Mouse (Mus musculus) heart, postnatal 0 days (tissue): ENCODE measurements around the gene Fam227b. TPM values are rescaled to one million over a fixed set of nuclear protein-coding genes. Genes with fewer than 3 reads are reported as not detected.

Source experiments
- ATAC-seq: fragments of 200-750 bp; cut with Nextera tagmentation; 2 replicates; pipeline ENCODE4 v1.8.0; 2017; ENCODE audit warnings: low read depth, moderate number of reproducible peaks, moderate library complexity; ENCODE audit not compliant: insufficient read depth
- DNase-seq: peaks from one replicate; pipeline ENCODE4 v3.0.0-alpha.2; 2016; ENCODE audit warnings: low spot score
- H3K27ac ChIP-seq: fragments of 300-500 bp; sonication (generic); 2 replicates; pipeline ENCODE4 v1.5.1; 2014; ENCODE audit warnings: low read depth, mild to moderate bottlenecking
- H3K27me3 ChIP-seq: fragments of 300-500 bp; sonication (generic); 2 replicates; pipeline ENCODE4 v1.6.1; 2014; ENCODE audit warnings: low read length, mixed read lengths; ENCODE audit not compliant: control insufficient read depth, insufficient read depth
- H3K36me3 ChIP-seq: fragments of 300-500 bp; sonication (generic); replicated peaks from 2 replicates; pipeline ENCODE4 v1.6.1; 2014; ENCODE audit warnings: low read length, mixed read lengths; ENCODE audit not compliant: control insufficient read depth, insufficient read depth
- H3K4me1 ChIP-seq: fragments of 300-500 bp; sonication (generic); 2 replicates; pipeline ENCODE4 v1.6.1; 2014; ENCODE audit warnings: antibody characterized with exemption; ENCODE audit not compliant: control insufficient read depth, insufficient read depth
- H3K4me2 ChIP-seq: fragments of 300-500 bp; sonication (generic); 2 replicates; pipeline ENCODE4 v1.6.1; 2014; ENCODE audit warnings: low read depth, mild to moderate bottlenecking, low read length, moderate library complexity
- H3K4me3 ChIP-seq: fragments of 300-500 bp; sonication (generic); 2 replicates; pipeline ENCODE4 v1.5.1; 2014; ENCODE audit warnings: low read depth, low read length
- H3K9ac ChIP-seq: fragments of 300-500 bp; sonication (generic); replicated peaks from 2 replicates; pipeline ENCODE4 v1.6.1; 2014; ENCODE audit warnings: low read depth, low read length, mixed read lengths
- H3K9me3 ChIP-seq: fragments of 300-500 bp; sonication (generic); replicated peaks from 2 replicates; pipeline ENCODE4 v1.6.1; 2016; ENCODE audit warnings: low read length; ENCODE audit not compliant: control insufficient read depth
- CTCF ChIP-seq: IDR thresholded peaks from 2 replicates; pipeline ENCODE4 v1.5.1; 2016; ENCODE audit warnings: antibody characterized with exemption, control low read depth, low read depth
- EP300 ChIP-seq: IDR thresholded peaks from 2 replicates; pipeline ENCODE4 v1.6.1; 2016; ENCODE audit warnings: antibody characterized with exemption, low read depth
- WGBS: fragments of 180-500 bp; shearing (Covaris S2); extraction: QIAGEN DNeasy Blood & Tissue Kit; methylation state at CpG from one replicate; pipeline ENCODE4 v1.1.7; 2014; 5-methylcytosine and 5-hydroxymethylcytosine counted together
- polyA plus RNA-seq: library from polyadenylated mRNA; unstranded; fragments of >200 nt; fragmentation: Nextera tagmentation; extraction: Ambion mirVana; gene quantifications from 2 replicates; pipeline ENCODE4 v1.2.1, GENCODE M21; 2015
- total RNA-seq: library from RNA; depleted of rRNA; stranded (reverse); fragments of >200 nt; gene quantifications from 2 replicates; pipeline ENCODE4 v1.2.3, GENCODE M21; 2014; ENCODE audit warnings: low replicate concordance

The Fam227b gene
- total and polyA plus RNA-seq, 2 experiments from 2014 or later, result not detected

DNA sequence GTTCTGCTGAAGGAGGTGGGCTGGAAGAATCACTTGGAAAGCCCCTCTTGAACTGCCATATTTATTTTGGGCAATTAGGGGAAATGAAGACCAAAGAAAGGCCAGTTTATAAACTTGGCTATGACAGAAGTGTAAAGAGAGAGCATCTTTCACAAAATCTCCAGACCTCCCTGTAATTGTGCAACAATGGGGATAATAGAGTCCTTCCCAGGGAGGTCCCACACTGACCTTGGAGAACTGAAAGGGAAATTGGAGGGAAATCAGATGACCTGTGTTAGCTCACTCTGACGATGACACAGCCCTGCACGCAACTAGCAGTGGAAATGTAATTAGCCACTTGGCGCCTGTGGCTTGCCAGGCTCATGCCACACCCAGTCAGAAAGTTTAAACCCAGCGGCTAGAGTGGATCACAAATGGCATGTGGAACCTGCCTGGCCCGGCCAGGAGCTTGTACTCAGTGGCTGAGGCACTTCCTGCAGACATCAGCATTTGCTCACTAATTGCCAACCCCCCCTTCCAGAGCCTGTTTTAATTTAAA lies 175.9 kb downstream of the Fam227b start:
- 0 out of 2 replicates have a peak, but pooled peaks cover 4% of the 10 kb centered on the region for H3K4me1 ChIP-seq
- ATAC-seq, result no peak
- 55% methylated on average over 5 of the region's 5 CpGs for WGBS

DNA sequence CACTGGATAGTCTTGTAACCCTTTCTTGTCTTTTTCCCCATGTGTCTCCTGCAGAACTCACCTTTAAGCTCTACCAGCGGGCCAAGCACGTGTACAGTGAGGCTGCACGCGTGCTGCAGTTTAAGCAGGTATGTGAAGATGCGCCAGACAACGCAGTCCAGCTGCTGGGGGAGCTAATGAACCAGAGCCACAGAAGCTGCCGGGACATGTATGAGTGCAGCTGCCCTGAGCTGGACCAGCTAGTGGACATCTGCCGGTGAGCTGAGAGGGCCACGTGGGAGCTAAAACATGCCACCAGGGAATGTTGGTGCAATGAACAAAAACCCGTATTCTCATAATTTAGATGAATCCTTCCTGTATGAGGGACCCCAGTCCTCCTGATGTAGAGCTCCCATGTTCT lies 176.6 kb downstream of the Fam227b start:
- TF ChIP-seq EP300 (no peak), CTCF (no peak)
- no peaks in the 10 kb centered on the region for H3K36me3 ChIP-seq
- WGBS, result 92% methylated on average over 10 of the region's 10 CpGs
- no peak overlapping the region for H3K4me2 ChIP-seq
- no peak overlapping the region for H3K27ac ChIP-seq
- no peaks in the 10 kb centered on the region for H3K27me3 ChIP-seq
- H3K9me3 ChIP-seq, result no peaks in the 10 kb centered on the region
- H3K9ac ChIP-seq, result no peak overlapping the region
- ATAC-seq, result no peak
- DNase-seq, result no peak
- 0 out of 2 replicates have a peak, but pooled peaks cover 4% of the 10 kb centered on the region for H3K4me1 ChIP-seq
- H3K4me3 ChIP-seq, result no peak overlapping the region

More for the DNA sequence above, 175.9 kb downstream of the Fam227b start:
- DNase-seq, result no peak
- TF ChIP-seq EP300 (no peak), CTCF (no peak)
- no peak overlapping the region for H3K4me3 ChIP-seq
- no peak overlapping the region for H3K27ac ChIP-seq
- H3K4me2 ChIP-seq, result no peak overlapping the region
- H3K9me3 ChIP-seq, result no peaks in the 10 kb centered on the region
- no peak overlapping the region for H3K9ac ChIP-seq
- H3K36me3 ChIP-seq, result no peaks in the 10 kb centered on the region
- H3K27me3 ChIP-seq, result no peaks in the 10 kb centered on the region

DNA sequence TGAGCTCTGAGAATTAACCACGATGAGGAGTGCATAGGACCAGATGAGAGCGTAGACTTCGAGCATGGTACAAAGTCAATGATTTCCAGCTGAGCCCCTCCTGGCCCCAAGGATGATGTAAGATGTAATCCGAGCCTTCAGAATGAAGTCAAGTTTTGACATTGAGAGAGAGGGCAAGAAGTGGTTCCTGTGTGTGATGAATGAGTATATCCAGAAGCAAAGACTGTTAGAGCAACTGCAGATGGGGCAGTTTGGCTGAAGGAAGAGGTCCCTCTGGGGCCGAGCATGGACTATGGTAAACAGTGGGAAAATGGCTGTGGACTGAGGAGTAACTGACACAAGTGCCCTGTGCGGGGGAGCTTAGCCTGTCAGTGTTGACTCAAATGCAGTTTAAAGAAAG lies 178.6 kb downstream of the Fam227b start:
- Histone ChIP-seq H3K27me3 (no peaks in the 10 kb centered on the region), H3K9me3 (no peaks in the 10 kb centered on the region), H3K4me3 (no peak overlapping the region), H3K4me1 (0 out of 2 replicates have a peak, but pooled peaks cover 4% of the 10 kb centered on the region), H3K4me2 (no peak overlapping the region), H3K27ac (no peak overlapping the region), H3K36me3 (no peaks in the 10 kb centered on the region), H3K9ac (no peak overlapping the region)
- TF ChIP-seq CTCF (no peak), EP300 (no peak)
- ATAC-seq, result no peak; the same call in 1 of the 2 replicates
- DNase-seq, result no peak
- WGBS, result 66% methylated on average over 6 of the region's 6 CpGs

DNA sequence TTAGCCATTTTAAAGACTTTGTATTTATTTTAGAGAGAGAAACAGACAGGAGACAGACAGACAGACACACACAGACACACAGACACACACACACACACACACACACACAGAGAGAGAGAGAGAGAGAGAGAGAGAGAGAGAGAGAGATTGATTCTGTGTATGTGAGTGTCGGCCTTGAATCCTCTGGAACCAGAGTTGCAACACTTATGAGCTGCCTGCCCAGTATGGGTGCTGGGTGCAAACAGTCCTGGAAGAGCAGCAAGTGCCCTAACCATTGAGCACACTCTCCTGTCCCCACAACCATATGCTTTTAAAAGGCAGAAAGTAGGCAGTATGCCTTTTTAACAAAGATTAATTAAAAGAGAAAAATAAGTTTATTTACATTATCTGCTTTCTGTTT lies 183.0 kb downstream of the Fam227b start:
- no peaks in the 10 kb centered on the region for H3K36me3 ChIP-seq
- no peak overlapping the region for H3K9ac ChIP-seq
- H3K4me3 ChIP-seq, result no peak overlapping the region
- no peak for TF ChIP-seq CTCF
- no peak for TF ChIP-seq EP300
- no peak overlapping the region for H3K27ac ChIP-seq
- no peaks in the 10 kb centered on the region for H3K9me3 ChIP-seq
- 77% methylated on average over 1 of the region's 1 CpGs for WGBS
- ATAC-seq, result no peak
- no peak for DNase-seq
- H3K27me3 ChIP-seq, result no peaks in the 10 kb centered on the region
- H3K4me1 ChIP-seq, result no peaks in the 10 kb centered on the region
- H3K4me2 ChIP-seq, result no peak overlapping the region

DNA sequence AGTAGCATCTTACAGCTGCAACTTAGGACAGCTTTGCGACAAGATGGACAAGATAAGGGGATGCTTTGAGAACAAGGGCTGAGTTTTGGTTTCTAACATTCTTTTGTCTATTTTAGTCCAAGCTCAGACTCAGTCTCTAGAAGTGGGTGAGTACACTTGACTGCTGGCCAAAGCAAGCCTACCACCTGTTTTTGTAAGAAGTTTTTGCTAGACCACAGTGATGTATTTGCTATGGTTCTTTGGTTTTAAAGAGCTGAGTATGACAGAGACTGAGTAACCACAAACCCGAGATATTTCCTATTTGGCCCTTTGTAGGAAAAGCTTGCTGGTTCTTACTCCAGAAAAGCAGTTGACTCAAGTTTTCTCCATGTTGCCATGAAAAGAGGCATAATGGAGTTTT lies 203.6 kb downstream of the Fam227b start:
- WGBS, result 92% methylated on average over 2 of the region's 2 CpGs

DNA sequence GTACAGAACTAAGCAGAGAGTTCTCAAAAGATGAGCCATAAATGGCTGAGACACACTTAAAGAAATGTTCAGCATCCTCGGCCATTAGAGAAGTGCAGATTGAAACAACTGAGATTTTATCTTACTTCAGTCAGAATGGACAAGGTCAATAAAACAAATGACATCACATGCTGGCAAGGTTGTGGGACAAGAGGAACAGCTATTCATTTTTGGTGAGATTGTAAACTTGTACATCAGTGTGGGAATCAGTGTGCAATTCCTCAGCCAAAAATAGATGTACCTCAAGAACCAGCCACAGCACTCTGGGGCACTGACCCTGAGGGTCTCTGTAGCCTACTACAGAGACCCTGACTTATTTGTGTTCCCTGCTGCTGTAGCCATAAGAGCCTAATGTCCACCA lies 208.5 kb downstream of the Fam227b start:
- H3K9me3 ChIP-seq, result no peaks in the 10 kb centered on the region
- H3K27me3 ChIP-seq, result no peaks in the 10 kb centered on the region
- H3K27ac ChIP-seq, result no peak overlapping the region
- H3K4me3 ChIP-seq, result no peak overlapping the region
- H3K9ac ChIP-seq, result no peak overlapping the region
- WGBS, result 60% methylated on average over 1 of the region's 1 CpGs
- no peak overlapping the region for H3K4me2 ChIP-seq
- no peak for ATAC-seq
- H3K36me3 ChIP-seq, result peaks cover 9% of the 10 kb centered on the region; the same call in 1 of the 2 replicates
- no peak for TF ChIP-seq EP300
- no peak for TF ChIP-seq CTCF
- DNase-seq, result no peak
- H3K4me1 ChIP-seq, result no peaks in the 10 kb centered on the region

More for the DNA sequence above, 203.6 kb downstream of the Fam227b start:
- no peaks in the 10 kb centered on the region for H3K27me3 ChIP-seq
- peaks cover 15% of the 10 kb centered on the region for H3K36me3 ChIP-seq
- no peak for ATAC-seq
- no peak overlapping the region for H3K9ac ChIP-seq
- DNase-seq, result no peak
- H3K4me2 ChIP-seq, result no peak overlapping the region
- H3K27ac ChIP-seq, result no peak overlapping the region
- no peaks in the 10 kb centered on the region for H3K9me3 ChIP-seq
- no peak for TF ChIP-seq EP300
- no peak for TF ChIP-seq CTCF
- H3K4me3 ChIP-seq, result no peak overlapping the region
- no peaks in the 10 kb centered on the region for H3K4me1 ChIP-seq
